Mouse (Mus musculus) ZHBTc4 (cell line): ENCODE results near the gene Tex11.

Experiments
- DNase-seq: peaks from one replicate; pipeline ENCODE4 v3.0.0-alpha.2; 2011; ENCODE audit warnings: low read depth, low spot score

The Tex11 gene

GRCm38 (mm10) chrX:101059541-101059940 lies at the start of gene Tex11:
Tex11 (minus strand) TSS chrX:101059667.
- DNase-seq: peak; percentile 79

GRCm38 (mm10) chrX:101085920-101086319 lies 26.5 kb upstream of the Tex11 start, which contains the start of gene Slc7a3:
Slc7a3 (minus strand) TSS chrX:101086020.
- DNase-seq: no peak

DNA sequence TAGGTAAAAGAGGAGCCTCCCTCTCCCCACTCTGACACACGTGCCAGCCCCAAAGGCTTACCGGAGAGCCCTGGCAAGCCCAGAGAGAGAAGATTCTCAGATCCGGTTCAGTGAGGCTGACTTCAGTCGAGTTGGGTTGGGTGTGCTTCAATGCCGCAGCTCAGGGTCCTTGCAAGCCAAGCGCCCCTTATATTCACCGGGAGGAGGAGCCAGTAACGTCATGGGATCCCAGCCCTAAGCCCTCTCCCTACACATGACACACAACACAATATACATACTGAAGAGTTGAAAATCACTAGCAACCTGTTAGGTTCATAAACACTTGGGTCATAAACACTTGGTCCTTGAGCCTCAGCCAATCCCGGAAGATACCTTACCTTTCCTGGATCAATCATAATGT lies 25.7 kb upstream of the Tex11 start:
- DNase-seq: peak; percentile 61

DNA sequence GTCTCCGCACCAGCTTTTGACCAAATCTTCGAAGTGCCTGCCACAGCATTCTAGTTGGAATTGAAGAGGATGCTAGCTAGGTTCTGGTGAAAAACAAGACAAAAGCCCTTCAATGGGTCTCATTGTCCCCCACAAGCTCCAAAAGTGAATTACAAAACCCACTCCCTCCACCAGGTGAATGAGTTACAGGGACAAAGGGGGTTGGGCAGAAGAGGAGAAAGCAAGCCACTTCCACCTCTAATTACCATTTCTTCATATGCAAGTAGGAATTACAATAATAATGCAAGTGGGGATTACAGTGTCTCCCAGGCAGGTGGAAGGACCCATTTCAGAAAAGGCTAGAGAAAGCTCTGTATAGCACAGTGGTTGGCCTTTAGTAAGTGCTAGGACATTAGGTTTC lies 24.7 kb upstream of the Tex11 start:
- peak; percentile 90 for DNase-seq

GRCm38 (mm10) chrX:101065245-101065644 lies 5.8 kb upstream of the Tex11 start:
- no peak for DNase-seq

GRCm38 (mm10) chrX:101063503-101063902 lies 4.0 kb upstream of the Tex11 start:
- DNase-seq: no peak

DNA sequence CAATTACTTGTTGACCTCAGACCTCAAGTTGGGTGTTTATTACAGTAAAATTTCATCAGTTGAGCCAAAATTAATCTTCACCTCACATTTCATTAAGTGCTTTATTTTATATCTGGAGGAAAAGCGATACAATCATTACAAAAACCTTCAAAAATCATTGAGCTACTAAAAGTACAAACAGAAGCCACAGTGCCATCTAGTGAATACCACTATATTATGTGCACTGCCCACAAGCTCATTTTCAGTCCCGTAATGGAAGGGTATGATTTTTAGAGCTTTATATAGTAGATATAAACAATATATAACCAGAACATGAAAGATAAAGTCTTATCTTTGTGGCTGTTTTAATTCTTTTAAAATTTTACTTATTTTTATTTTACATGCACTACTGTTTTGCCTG lies 115.8 kb downstream of the Tex11 start:
- no peak for DNase-seq

GRCm38 (mm10) chrX:100839211-100839610 lies 220.3 kb downstream of the Tex11 start:
- no peak for DNase-seq

DNA sequence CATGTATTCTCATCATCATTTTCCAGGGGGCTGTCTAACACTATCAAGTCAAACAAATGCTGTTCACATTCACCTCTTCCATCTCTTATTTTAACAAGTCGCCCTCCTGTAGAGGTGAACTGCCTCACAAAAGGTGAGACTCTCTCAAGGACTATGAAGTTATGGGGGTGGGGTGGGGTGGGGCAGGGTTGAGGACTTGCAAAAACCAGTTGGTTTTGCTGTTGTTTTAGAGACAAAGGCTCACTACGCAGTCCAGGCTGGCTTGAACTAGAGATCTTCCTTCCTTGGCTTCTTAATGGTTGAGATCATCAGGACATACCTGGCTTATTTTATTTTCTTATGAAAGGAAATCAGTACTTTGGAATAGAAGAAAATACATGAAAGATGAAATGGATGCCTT lies 226.7 kb downstream of the Tex11 start:
- peak; percentile 57 for DNase-seq

GRCm38 (mm10) chrX:100825557-100825956 lies 233.9 kb downstream of the Tex11 start:
- no peak for DNase-seq

GRCm38 (mm10) chrX:100821149-100821548 lies 238.3 kb downstream of the Tex11 start:
- DNase-seq: no peak

GRCm38 (mm10) chrX:100818681-100819080 lies 240.8 kb downstream of the Tex11 start:
- peak; percentile 9 for DNase-seq

GRCm38 (mm10) chrX:100815766-100816165 lies 243.7 kb downstream of the Tex11 start:
- no peak for DNase-seq

DNA sequence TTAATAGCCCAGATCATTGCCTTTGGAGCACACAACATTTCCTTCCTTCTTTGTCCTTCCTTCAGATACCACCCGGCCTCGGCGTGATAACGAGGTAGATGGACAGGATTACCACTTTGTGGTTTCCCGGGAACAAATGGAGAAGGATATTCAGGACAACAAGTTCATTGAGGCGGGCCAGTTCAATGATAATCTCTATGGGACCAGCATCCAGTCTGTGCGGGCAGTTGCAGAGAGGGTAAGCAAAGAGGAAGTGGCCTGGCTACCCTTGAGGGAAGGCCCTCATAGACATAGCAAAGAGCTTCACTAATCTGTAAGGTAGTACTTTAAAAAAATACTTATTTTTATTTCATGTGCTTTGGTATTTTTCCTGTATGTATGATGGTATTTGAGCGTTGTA lies 245.3 kb downstream of the Tex11 start:
- DNase-seq: no peak

DNA sequence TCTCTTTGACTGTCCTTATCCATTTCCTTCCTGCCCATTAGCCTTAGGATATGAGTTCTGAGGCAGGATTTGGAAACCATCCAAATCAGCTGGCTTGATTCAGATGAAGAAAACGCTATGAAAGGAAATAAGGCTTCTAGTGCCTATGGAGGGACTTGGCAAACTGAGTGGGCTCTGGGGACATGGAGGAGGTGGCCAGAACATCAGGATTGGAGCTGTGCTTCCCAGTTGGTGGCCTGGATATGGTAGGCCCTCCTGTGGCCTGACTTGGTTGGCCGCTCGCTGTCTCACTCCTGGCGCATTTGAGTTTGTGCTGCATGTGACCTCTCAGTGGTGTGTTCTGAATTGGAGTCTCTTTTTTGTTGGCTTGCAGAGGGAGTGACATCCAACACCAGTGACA lies 248.3 kb downstream of the Tex11 start:
- DNase-seq: no peak

- no peak for DNase-seq
These were observed 257.4 kb downstream of the Tex11 start for GRCm38 (mm10) chrX:100802034-100802433.

DNA sequence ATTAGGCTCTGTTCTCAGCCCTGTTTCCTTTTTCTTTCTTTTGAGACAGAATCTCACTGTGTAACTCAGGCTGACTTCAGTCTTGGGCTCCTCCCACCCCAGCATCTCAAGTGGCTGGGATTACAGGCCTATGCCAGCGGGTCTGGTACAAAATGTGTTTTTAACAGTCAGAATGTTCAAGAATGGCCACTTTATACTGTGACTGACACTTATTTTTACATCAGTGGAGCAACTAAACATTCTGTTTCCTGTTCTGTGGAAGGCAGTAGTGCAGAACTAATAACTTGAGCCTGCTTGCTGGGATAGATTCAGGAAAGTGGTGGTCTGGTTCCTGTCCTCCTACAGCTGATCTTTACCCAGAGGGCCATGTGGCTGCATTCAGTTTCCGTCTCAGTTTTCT lies 258.8 kb downstream of the Tex11 start:
- DNase-seq: no peak

DNA sequence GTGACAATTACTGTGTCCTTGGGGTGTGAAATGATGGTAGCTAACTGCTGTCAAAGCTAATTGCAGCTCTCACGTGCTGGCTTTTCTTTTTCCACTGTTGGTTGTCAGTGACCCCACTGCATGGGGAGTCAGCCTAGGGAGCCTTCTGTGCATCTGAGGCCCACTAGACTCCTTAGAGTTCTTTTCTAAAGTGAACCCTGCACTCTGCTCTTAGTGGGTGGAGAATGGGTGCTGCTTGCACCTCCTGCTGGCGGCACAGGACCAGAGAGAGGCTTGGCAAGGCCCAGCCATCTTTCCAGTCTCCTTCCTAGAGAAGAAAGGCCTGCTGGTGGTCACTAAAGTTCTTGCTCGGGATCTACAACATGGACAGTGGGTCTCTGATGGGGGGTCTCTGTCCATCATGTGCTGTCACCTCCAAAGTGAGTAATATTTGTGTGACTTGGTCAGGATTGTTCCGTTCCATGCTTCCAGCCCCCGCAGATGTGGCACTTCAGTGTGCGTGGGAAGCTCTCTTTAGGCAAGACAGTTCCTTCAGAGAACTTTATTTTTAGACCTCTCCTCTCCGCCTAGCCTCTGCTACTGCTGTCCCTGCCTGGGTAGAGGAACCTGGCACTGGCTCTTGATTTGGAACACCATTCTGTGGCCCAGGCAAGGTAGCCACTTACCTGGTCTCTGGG lies 261.5 kb downstream of the Tex11 start:
- no peak for DNase-seq

- DNase-seq: no peak
These were observed 262.1 kb downstream of the Tex11 start for GRCm38 (mm10) chrX:100797370-100797769.

- no peak for DNase-seq
These were observed 262.8 kb downstream of the Tex11 start for GRCm38 (mm10) chrX:100796741-100797090.

- DNase-seq: no peak
These were observed 263.3 kb downstream of the Tex11 start for GRCm38 (mm10) chrX:100796041-100796740.

- DNase-seq: no peak
These were observed 270.1 kb downstream of the Tex11 start for GRCm38 (mm10) chrX:100789322-100789721.
